Mouse (Mus musculus): Measurements from ENCODE around the gene Fam183b. TPM values are rescaled to one million over a fixed set of nuclear protein-coding genes. Genes with fewer than 3 reads are reported as not detected.
"Not testable (repeated sequence)": the region's sequence is repeated elsewhere in the genome, so short reads cannot be mapped to it uniquely, and the experiment has no call there.

Fam183b gene
- polyA plus RNA-seq, 1 experiment from 2014 or later = 10.1 TPM

DNA sequence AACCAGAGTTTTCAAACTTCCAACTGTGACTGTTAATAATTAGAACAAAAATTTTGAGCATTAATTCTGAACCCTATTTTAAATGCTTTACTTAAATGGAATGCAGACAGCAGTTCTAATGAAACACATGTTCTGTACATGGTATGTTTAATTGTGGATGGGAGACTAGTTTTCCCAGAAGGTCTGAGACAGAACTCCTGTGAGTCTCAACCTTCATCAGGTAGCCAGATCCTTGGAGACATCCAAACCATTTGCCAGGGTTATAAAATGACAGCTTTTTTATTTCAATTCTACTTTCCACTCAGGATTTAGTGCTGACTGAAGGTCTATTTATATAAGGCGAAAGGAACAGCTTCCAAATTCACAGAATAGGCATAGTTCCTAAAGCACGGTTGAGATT, 49.3 kb downstream of the Fam183b start, which contains the start of gene Olfr316:
TSS of gene Olfr316 (plus strand) at position 301 of the 400 bp plus-strand sequence.
- H3K9ac ChIP-seq (replicated peaks) = no peak within 1 kb of the TSS
- ATAC-seq (ENCODE audit: low FRiP score) = no peak
- H3K4me3 ChIP-seq (replicated peaks) = no peak within 1 kb of the TSS
- no peaks in the 10 kb centered on the region for H3K27me3 ChIP-seq (replicated peaks)
- no peaks in the 10 kb centered on the region for H3K36me3 ChIP-seq
- 94% methylated on average over 2 of the region's 2 CpGs for WGBS
- H3K27ac ChIP-seq (replicated peaks) = no peak within 1 kb of the TSS
- H3K9me3 ChIP-seq (replicated peaks) = no peaks in the 10 kb centered on the region
- no peak within 1 kb of the TSS for H3K4me2 ChIP-seq
- no peaks in the 10 kb centered on the region for H3K4me1 ChIP-seq

DNA sequence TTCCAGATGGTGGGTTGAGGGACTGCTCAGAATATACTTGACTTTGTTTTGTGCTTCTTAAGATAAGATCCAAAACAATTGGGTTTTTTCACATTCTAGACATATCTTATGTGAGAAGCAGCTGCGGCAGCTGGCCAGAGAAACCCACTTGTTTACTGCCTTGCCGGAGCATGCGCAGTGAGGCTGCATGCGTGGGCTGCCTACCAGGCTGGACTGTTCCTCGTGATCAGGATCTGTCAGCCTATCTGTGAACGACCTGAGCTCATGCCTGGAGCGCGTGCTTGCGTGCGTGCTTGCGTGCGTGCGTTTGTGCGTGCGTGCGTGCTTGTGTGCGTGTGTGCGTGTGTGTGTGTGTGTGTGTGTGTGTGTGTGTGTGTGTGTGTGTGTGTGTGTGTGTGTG, 50.7 kb downstream of the Fam183b start:
- 85% methylated on average over 18 of the region's 18 CpGs for WGBS
- H3K9me3 ChIP-seq (replicated peaks); H3K36me3 ChIP-seq; H3K27ac ChIP-seq (replicated peaks); H3K4me3 ChIP-seq (replicated peaks); ATAC-seq (ENCODE audit: low FRiP score); H3K4me2 ChIP-seq; H3K4me1 ChIP-seq; H3K9ac ChIP-seq (replicated peaks); H3K27me3 ChIP-seq (replicated peaks): not testable (repeated sequence)

Other genes with a start within 250 kb of the Fam183b start
- 0.06 and 0.10 TPM in 2 replicates for gene Olfr328, start 246.3 kb downstream of the Fam183b start, polyA plus RNA-seq (2015; fragmentation: Nextera tagmentation; extraction: Ambion mirVana)
- gene Olfr224, start 231.4 kb downstream of the Fam183b start, polyA plus RNA-seq (2015; fragmentation: Nextera tagmentation; extraction: Ambion mirVana) = 0.19 TPM in 1 of 2 replicates, not detected in the other
- not detected in 2 replicates for gene Olfr325, start 224.2 kb downstream of the Fam183b start, polyA plus RNA-seq (2015; fragmentation: Nextera tagmentation; extraction: Ambion mirVana)
- 0.05 and 0.12 TPM in 2 replicates for gene Olfr324, start 206.8 kb downstream of the Fam183b start, polyA plus RNA-seq (2015; fragmentation: Nextera tagmentation; extraction: Ambion mirVana)
- gene 2210407C18Rik, start 185.9 kb downstream of the Fam183b start, polyA plus RNA-seq (2015; fragmentation: Nextera tagmentation; extraction: Ambion mirVana) = not detected in 2 replicates
- not detected in 2 replicates for gene Olfr323, start 171.5 kb downstream of the Fam183b start, polyA plus RNA-seq (2015; fragmentation: Nextera tagmentation; extraction: Ambion mirVana)
- 0.19 and 0.29 TPM in 2 replicates for gene Trim58, start 161.5 kb downstream of the Fam183b start, polyA plus RNA-seq (2015; fragmentation: Nextera tagmentation; extraction: Ambion mirVana)
- gene Olfr322, start 143.2 kb downstream of the Fam183b start, polyA plus RNA-seq (2015; fragmentation: Nextera tagmentation; extraction: Ambion mirVana) = not detected in 2 replicates
- not detected in 2 replicates for gene Olfr320, start 120.9 kb downstream of the Fam183b start, polyA plus RNA-seq (2015; fragmentation: Nextera tagmentation; extraction: Ambion mirVana)
- not detected in 2 replicates for gene Olfr319, start 102.8 kb downstream of the Fam183b start, polyA plus RNA-seq (2015; fragmentation: Nextera tagmentation; extraction: Ambion mirVana)
- gene Olfr318, start 77.9 kb downstream of the Fam183b start, polyA plus RNA-seq (2015; fragmentation: Nextera tagmentation; extraction: Ambion mirVana) = not detected in 2 replicates
- 0.17 and 0.26 TPM in 2 replicates for gene Olfr317, start 62.7 kb downstream of the Fam183b start, polyA plus RNA-seq (2015; fragmentation: Nextera tagmentation; extraction: Ambion mirVana)
- not detected in 2 replicates for gene Olfr316, start 49.2 kb downstream of the Fam183b start, polyA plus RNA-seq (2015; fragmentation: Nextera tagmentation; extraction: Ambion mirVana)
- gene Olfr315, start 28.8 kb downstream of the Fam183b start, polyA plus RNA-seq (2015; fragmentation: Nextera tagmentation; extraction: Ambion mirVana) = not detected in 2 replicates
- 0.06 TPM in 1 of 2 replicates, not detected in the other for gene Olfr314, start 19.0 kb downstream of the Fam183b start, polyA plus RNA-seq (2015; fragmentation: Nextera tagmentation; extraction: Ambion mirVana)
- gene Olfr313, start 13.0 kb upstream of the Fam183b start, polyA plus RNA-seq (2015; fragmentation: Nextera tagmentation; extraction: Ambion mirVana) = not detected in 2 replicates
- gene Olfr312, start 27.3 kb upstream of the Fam183b start, polyA plus RNA-seq (2015; fragmentation: Nextera tagmentation; extraction: Ambion mirVana) = not detected in 2 replicates
- not detected in 2 replicates for gene Olfr311, start 37.3 kb upstream of the Fam183b start, polyA plus RNA-seq (2015; fragmentation: Nextera tagmentation; extraction: Ambion mirVana)
- gene Gm12258, start 45.2 kb upstream of the Fam183b start, polyA plus RNA-seq (2015; fragmentation: Nextera tagmentation; extraction: Ambion mirVana) = 20.8 and 22.4 TPM in 2 replicates
- 10.3 and 11.7 TPM in 2 replicates for gene 2810021J22Rik, start 65.3 kb upstream of the Fam183b start, polyA plus RNA-seq (2015; fragmentation: Nextera tagmentation; extraction: Ambion mirVana)
- 6.6 and 8.1 TPM in 2 replicates for gene Zfp39, start 102.3 kb upstream of the Fam183b start, polyA plus RNA-seq (2015; fragmentation: Nextera tagmentation; extraction: Ambion mirVana)
- 0.10 TPM in 1 of 2 replicates, not detected in the other for gene Btnl10, start 115.9 kb upstream of the Fam183b start, polyA plus RNA-seq (2015; fragmentation: Nextera tagmentation; extraction: Ambion mirVana)
- gene Rnf187, start 137.0 kb upstream of the Fam183b start, polyA plus RNA-seq (2015; fragmentation: Nextera tagmentation; extraction: Ambion mirVana) = 559 and 636 TPM in 2 replicates
- gene Hist3h2ba, start 147.0 kb upstream of the Fam183b start, polyA plus RNA-seq (2015; fragmentation: Nextera tagmentation; extraction: Ambion mirVana) = 184 and 262 TPM in 2 replicates
- 66.5 and 86.3 TPM in 2 replicates for gene Hist3h2a, start 152.7 kb upstream of the Fam183b start, polyA plus RNA-seq (2015; fragmentation: Nextera tagmentation; extraction: Ambion mirVana)
- 1.1 TPM in 2 replicates for gene Trim17, start 152.7 kb upstream of the Fam183b start, polyA plus RNA-seq (2015; fragmentation: Nextera tagmentation; extraction: Ambion mirVana)
- 22.2 and 22.5 TPM in 2 replicates for gene Trim11, start 176.1 kb upstream of the Fam183b start, polyA plus RNA-seq (2015; fragmentation: Nextera tagmentation; extraction: Ambion mirVana)

Data from neural tube, embryonic 15.5 days (tissue).